Mouse (Mus musculus) liver, embryonic 11.5 days (tissue): ENCODE measurements around the gene 6030498E09Rik. TPM values are rescaled to one million over a fixed set of nuclear protein-coding genes. Genes with fewer than 3 reads are reported as not detected.

Source experiments
- ATAC-seq: fragments of 200-750 bp; cut with Nextera tagmentation; replicated peaks from 2 replicates; pipeline ENCODE4 v1.8.0; 2017; ENCODE audit warnings: moderate number of reproducible peaks, mild to moderate bottlenecking, moderate TSS enrichment, moderate library complexity; ENCODE audit not compliant: low FRiP score
- DNase-seq: peaks from one replicate; pipeline ENCODE4 v3.0.0-alpha.2; 2017; ENCODE audit warnings: low spot score
- H3K27ac ChIP-seq: fragments of 300-500 bp; sonication (generic); 2 replicates; pipeline ENCODE4 v1.5.1; 2014; ENCODE audit warnings: mild to moderate bottlenecking, low read depth, low read length, control low read depth
- H3K27me3 ChIP-seq: fragments of 300-500 bp; sonication (generic); replicated peaks from 2 replicates; pipeline ENCODE4 v1.6.1; 2014; ENCODE audit warnings: low read length, mixed read lengths; ENCODE audit not compliant: control insufficient read depth, insufficient read depth
- H3K36me3 ChIP-seq: fragments of 300-500 bp; sonication (generic); 2 replicates; pipeline ENCODE4 v1.6.1; 2014; ENCODE audit warnings: mild to moderate bottlenecking, low read length, moderate library complexity, mixed read lengths; ENCODE audit not compliant: control insufficient read depth, insufficient read depth
- H3K4me1 ChIP-seq: fragments of 300-500 bp; sonication (generic); replicated peaks from 2 replicates; pipeline ENCODE4 v1.6.1; 2014; ENCODE audit warnings: low read length, mixed read lengths; ENCODE audit not compliant: control insufficient read depth, insufficient read depth
- H3K4me2 ChIP-seq: fragments of 300-500 bp; sonication (generic); 2 replicates; pipeline ENCODE4 v1.6.1; 2014; ENCODE audit warnings: mild to moderate bottlenecking, control low read depth, moderate library complexity
- H3K4me3 ChIP-seq: fragments of 300-500 bp; sonication (generic); 2 replicates; pipeline ENCODE4 v1.5.1; 2014; ENCODE audit warnings: low read depth, low read length, control low read depth
- H3K9ac ChIP-seq: fragments of 300-500 bp; sonication (generic); 2 replicates; pipeline ENCODE4 v1.6.1; 2014; ENCODE audit warnings: low read depth, low read length, control low read depth
- H3K9me3 ChIP-seq: fragments of 300-500 bp; sonication (generic); 2 replicates; pipeline ENCODE4 v1.6.1; 2016; ENCODE audit warnings: low read length, inconsistent platforms, mixed read lengths; ENCODE audit not compliant: control insufficient read depth
- WGBS: fragments of 180-500 bp; shearing (Covaris S2); extraction: QIAGEN DNeasy Blood & Tissue Kit; methylation state at CpG from one replicate; pipeline ENCODE4 v1.1.7; 2014; 5-methylcytosine and 5-hydroxymethylcytosine counted together
- polyA plus RNA-seq: library from polyadenylated mRNA; unstranded; fragments of >200 nt; fragmentation: Nextera tagmentation; extraction: Ambion mirVana; gene quantifications from 2 replicates; pipeline ENCODE4 v1.2.1, GENCODE M21; 2014

6030498E09Rik gene
- 0.23 TPM in 1 of 2 replicates, not detected in the other for polyA plus RNA-seq

GRCm38 (mm10) chrX:38772478-38772877, at the start of gene 6030498E09Rik:
Gene 6030498E09Rik, plus strand, starts transcription at chrX:38772671.
- H3K4me3 ChIP-seq, result 0 out of 2 replicates have a peak within 1 kb of the TSS, but pooled peaks have one; percentile 15
- H3K27ac ChIP-seq, result no peak within 1 kb of the TSS

DNA sequence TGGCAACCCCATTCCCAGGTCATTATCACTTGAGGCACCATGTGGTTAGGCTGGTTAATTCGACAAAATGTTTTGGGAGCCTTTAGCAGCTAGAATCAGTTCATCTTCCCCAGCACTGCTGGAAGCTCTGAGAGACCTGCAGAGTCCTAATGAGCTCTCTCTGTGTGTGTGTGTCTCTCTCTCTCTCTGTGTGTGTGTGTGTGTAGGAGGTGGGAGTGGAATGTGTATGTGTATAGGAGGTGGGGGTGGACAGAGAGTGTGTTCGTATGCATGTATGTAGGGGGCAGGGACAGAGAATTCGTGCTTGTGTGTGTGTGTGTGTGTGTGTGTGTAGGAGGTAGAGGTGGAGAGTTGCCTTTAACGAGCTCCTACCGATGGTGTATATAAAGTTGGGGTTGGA, 42.4 kb upstream of the 6030498E09Rik start:
- 56% methylated on average over 5 of the region's 5 CpGs for WGBS
- H3K4me3 ChIP-seq, result no peak overlapping the region

More at GRCm38 (mm10) chrX:38772478-38772877, at the start of gene 6030498E09Rik:
- no peaks in the 10 kb centered on the region for H3K9me3 ChIP-seq
- peak within 1 kb of the TSS; percentile 50 for H3K4me2 ChIP-seq
- 47% methylated on average over 9 of the region's 9 CpGs for WGBS
- H3K4me1 ChIP-seq, result no peaks in the 10 kb centered on the region
- DNase-seq (no peak), ATAC-seq (no peak; the same call in 1 of the 2 replicates)
- H3K9ac ChIP-seq, result no peak within 1 kb of the TSS
- H3K36me3 ChIP-seq, result no peaks in the 10 kb centered on the region
- no peaks in the 10 kb centered on the region for H3K27me3 ChIP-seq

DNA sequence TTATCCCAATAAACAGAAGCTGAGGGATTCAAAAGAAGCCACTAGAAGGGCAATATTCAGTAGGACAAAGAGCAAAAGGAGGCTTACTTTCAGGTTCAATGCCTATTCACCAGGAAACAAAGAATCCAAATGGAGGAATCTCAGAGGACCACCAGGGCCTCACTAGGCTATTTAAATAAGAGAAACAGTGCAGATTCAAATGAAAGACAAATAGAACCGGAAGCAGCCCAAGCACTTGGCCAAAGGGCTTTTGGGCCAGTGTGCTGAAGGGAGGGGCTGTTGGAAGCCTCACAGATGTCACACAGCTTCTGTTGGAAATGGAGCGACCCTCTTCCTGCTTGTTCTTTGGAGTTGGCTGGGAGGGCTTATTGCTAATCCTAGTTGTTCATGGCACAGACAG, 41.8 kb upstream of the 6030498E09Rik start:
- 56% methylated on average over 2 of the region's 2 CpGs for WGBS
- Histone ChIP-seq H3K9ac (no peak overlapping the region), H3K4me1 (no peaks in the 10 kb centered on the region), H3K36me3 (no peaks in the 10 kb centered on the region), H3K27me3 (no peaks in the 10 kb centered on the region), H3K4me3 (no peak overlapping the region), H3K4me2 (no peak overlapping the region), H3K9me3 (no peaks in the 10 kb centered on the region), H3K27ac (no peak overlapping the region)
- DNase-seq, result no peak
- ATAC-seq, result no peak

More for the DNA sequence above, 42.4 kb upstream of the 6030498E09Rik start:
- Histone ChIP-seq H3K27ac (no peak overlapping the region), H3K4me1 (no peaks in the 10 kb centered on the region), H3K9ac (no peak overlapping the region), H3K27me3 (no peaks in the 10 kb centered on the region), H3K9me3 (no peaks in the 10 kb centered on the region), H3K4me2 (no peak overlapping the region), H3K36me3 (no peaks in the 10 kb centered on the region)
- DNase-seq (no peak), ATAC-seq (no peak)

DNA sequence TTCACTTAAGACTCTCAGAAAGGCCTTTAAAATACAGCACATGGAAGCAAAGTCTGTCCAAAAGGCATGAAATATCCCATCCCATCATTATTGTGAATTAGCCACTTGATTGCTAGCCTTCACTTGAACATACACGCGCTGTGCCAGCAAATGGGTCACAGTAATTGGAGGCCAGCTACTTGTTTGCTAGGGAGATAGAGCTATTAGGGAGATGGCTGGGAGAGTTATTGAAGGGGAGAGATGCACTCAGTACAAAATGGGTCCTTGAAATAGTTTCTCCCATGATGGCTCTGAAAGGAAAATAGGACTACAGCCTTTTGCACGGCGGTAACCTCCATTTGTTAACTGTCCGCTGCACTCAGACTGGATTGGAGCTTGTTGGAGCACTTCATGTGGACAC, 38.8 kb upstream of the 6030498E09Rik start:
- DNase-seq, result no peak
- no peak overlapping the region for H3K4me2 ChIP-seq
- H3K36me3 ChIP-seq, result no peaks in the 10 kb centered on the region
- H3K9ac ChIP-seq, result no peak overlapping the region
- H3K27ac ChIP-seq, result no peak overlapping the region
- H3K4me3 ChIP-seq, result no peak overlapping the region
- WGBS, result 94% methylated on average over 5 of the region's 5 CpGs
- no peaks in the 10 kb centered on the region for H3K27me3 ChIP-seq
- ATAC-seq, result no peak
- H3K9me3 ChIP-seq, result no peaks in the 10 kb centered on the region
- H3K4me1 ChIP-seq, result no peaks in the 10 kb centered on the region

- Histone ChIP-seq H3K4me2 (no peak overlapping the region), H3K9ac (no peak overlapping the region), H3K27me3 (no peaks in the 10 kb centered on the region), H3K9me3 (no peaks in the 10 kb centered on the region), H3K4me1 (no peaks in the 10 kb centered on the region), H3K4me3 (no peak overlapping the region), H3K27ac (no peak overlapping the region), H3K36me3 (no peaks in the 10 kb centered on the region)
- ATAC-seq, result no peak
- DNase-seq, result no peak
- 61% methylated on average over 13 of the region's 13 CpGs for WGBS
Measured at GRCm38 (mm10) chrX:38734916-38735880, 37.3 kb upstream of the 6030498E09Rik start.

DNA sequence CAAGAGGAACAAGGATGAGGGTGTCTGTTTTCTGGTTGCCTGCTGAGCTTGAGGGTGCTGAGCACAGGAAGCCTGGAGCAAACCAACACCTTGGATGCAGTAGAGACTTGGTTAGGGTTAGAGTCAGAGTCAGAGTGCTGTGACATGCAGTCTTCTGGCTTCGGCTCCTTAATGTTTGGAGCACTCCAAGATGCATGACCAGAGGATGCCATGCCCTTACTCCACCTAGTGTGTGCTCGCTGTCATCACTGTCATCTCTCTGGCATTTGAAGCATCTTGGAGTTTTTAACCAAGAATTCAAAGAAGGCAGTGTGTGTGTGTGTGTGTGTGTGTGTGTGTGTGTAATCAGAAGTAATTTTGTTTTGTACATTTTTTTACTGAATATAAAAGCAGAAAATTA, 1.0 kb upstream of the 6030498E09Rik start:
- ATAC-seq (no peak), DNase-seq (no peak)
- Histone ChIP-seq H3K36me3 (no peaks in the 10 kb centered on the region), H3K9ac (no peak overlapping the region), H3K27ac (no peak overlapping the region), H3K4me1 (no peaks in the 10 kb centered on the region), H3K9me3 (no peaks in the 10 kb centered on the region), H3K27me3 (no peaks in the 10 kb centered on the region), H3K4me3 (no peak overlapping the region), H3K4me2 (no peak overlapping the region)
- WGBS, result 67% methylated on average over 2 of the region's 2 CpGs

GRCm38 (mm10) chrX:38771886-38772285, 585 bp upstream of the 6030498E09Rik start:
- DNase-seq (no peak), ATAC-seq (no peak)
- Histone ChIP-seq H3K36me3 (no peaks in the 10 kb centered on the region), H3K4me3 (no peak overlapping the region), H3K27ac (no peak overlapping the region), H3K4me1 (no peaks in the 10 kb centered on the region), H3K9ac (no peak overlapping the region), H3K9me3 (no peaks in the 10 kb centered on the region), H3K27me3 (no peaks in the 10 kb centered on the region), H3K4me2 (no peak overlapping the region)
- 35% methylated on average over 3 of the region's 3 CpGs for WGBS

DNA sequence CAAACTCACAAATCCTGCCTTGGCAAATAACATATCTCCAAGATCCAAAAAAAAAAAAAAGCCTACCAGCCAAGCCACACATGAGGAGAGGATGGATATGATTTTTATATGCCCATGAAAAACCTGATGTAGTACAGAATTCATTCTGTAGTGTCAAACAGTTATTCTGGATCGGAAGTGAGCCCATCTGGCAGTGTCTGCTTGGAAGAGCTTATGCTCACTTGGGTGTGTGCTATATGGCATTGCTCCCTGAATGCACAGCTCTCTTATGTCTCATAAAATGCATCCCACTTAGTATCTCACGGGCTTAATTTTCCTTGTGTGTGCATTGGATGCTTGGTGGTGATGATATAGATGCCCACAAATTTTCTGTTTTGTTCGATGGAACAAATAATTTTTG, 21.9 kb downstream of the 6030498E09Rik start:
- WGBS, result 59% methylated on average over 3 of the region's 3 CpGs
- H3K27ac ChIP-seq, result no peak overlapping the region
- H3K4me2 ChIP-seq, result no peak overlapping the region
- H3K27me3 ChIP-seq, result no peaks in the 10 kb centered on the region
- H3K4me3 ChIP-seq, result no peak overlapping the region
- no peaks in the 10 kb centered on the region for H3K9me3 ChIP-seq
- DNase-seq, result no peak
- H3K9ac ChIP-seq, result no peak overlapping the region
- H3K4me1 ChIP-seq, result no peaks in the 10 kb centered on the region
- ATAC-seq, result no peak
- no peaks in the 10 kb centered on the region for H3K36me3 ChIP-seq

- Histone ChIP-seq H3K36me3 (no peaks in the 10 kb centered on the region), H3K27me3 (no peaks in the 10 kb centered on the region), H3K4me3 (no peak overlapping the region), H3K4me2 (no peak overlapping the region), H3K4me1 (no peaks in the 10 kb centered on the region), H3K27ac (no peak overlapping the region), H3K9me3 (no peaks in the 10 kb centered on the region), H3K9ac (no peak overlapping the region)
- no peak for DNase-seq
- WGBS, result 75% methylated on average over 3 of the region's 3 CpGs
- ATAC-seq, result no peak
Measured at GRCm38 (mm10) chrX:38813934-38814333, 41.5 kb downstream of the 6030498E09Rik start.
